Mouse (Mus musculus): Measurements from ENCODE around the gene Jdp2. TPM values are rescaled to one million over a fixed set of nuclear protein-coding genes. Genes with fewer than 3 reads are reported as not detected.

Gene Jdp2
- polyA plus RNA-seq, 1 experiment from 2014 or later: 0.17 TPM

DNA sequence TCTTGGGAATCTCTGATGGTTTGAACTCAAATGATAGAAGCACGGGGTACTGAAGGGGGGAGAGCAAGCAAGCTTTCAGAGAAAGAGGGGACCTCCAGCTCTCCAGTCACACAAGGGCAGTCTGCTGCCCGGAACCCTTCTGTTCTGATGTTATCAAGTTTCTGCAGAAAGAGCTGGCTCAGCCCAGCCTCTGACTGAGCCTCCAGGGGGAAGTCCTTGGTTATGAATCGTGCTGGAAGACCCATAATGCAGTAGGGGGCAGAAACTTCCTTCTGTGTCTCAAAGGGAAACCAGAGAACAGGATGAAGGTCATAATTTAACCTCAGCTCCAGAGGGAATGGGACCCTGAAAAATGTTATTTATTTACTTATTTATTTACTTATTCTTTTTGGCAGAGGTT lies 71.3 kb downstream of the Jdp2 start:
- no peak for ATAC-seq

DNA sequence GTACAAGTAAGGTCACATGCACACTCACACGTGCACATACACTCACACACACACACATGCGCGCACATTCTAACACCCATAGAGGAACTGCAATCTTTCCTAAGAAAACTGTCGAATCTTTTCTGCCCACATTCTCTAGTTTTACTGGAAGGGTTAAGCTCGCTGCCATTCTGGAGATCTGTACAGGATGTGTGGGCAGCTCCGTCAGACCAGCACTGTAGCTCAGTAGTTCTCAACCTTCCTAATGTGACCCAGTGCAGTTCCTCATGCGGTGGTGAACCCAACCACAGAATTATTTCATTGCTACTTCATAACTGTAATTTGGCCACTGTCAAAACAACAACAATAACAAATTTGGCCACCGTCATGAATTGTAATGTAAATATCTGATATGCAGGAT lies 75.1 kb downstream of the Jdp2 start:
- no peaks in the 10 kb centered on the region for H3K36me3 ChIP-seq
- no peak for ATAC-seq
- H3K4me2 ChIP-seq: no peak overlapping the region
- no peaks in the 10 kb centered on the region for H3K27me3 ChIP-seq (replicated peaks)
- H3K9ac ChIP-seq: no peak overlapping the region
- no peak overlapping the region for H3K27ac ChIP-seq
- 59% methylated on average over 8 of the region's 8 CpGs for WGBS (ENCODE audit: insufficient replicate concordance)
- H3K4me1 ChIP-seq: no peaks in the 10 kb centered on the region
- H3K9me3 ChIP-seq (replicated peaks): no peaks in the 10 kb centered on the region
- H3K4me3 ChIP-seq: no peak overlapping the region

More for the DNA sequence above, 71.3 kb downstream of the Jdp2 start:
- Histone ChIP-seq H3K9me3 (replicated peaks) (no peaks in the 10 kb centered on the region), H3K9ac (no peak overlapping the region), H3K27me3 (replicated peaks) (no peaks in the 10 kb centered on the region), H3K4me3 (no peak overlapping the region), H3K4me2 (no peak overlapping the region), H3K27ac (no peak overlapping the region), H3K4me1 (peaks cover 9% of the 10 kb centered on the region; the same call in 1 of the 2 replicates), H3K36me3 (no peaks in the 10 kb centered on the region)
- 21% methylated on average over 3 of the region's 3 CpGs for WGBS (ENCODE audit: insufficient replicate concordance)

DNA sequence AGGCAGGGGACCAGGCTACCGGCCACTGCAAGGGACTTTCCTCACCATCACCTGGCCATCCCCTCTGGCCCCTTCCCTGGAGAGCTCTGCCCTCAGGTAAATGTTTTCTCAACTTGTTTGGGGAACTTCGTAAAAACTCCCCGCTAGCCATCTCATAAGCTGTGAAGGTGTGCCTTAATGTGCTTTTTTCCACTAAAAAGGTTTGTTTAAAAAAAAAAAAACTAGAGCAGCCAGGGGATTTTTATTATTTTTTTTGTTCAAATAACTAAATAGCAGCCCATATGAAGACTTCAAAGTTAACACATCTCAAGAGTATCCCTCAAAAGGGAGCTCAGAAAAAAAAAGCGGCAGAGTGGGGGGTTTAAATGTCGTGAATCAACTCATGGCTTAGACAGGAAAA lies 80.3 kb downstream of the Jdp2 start:
- H3K9ac ChIP-seq: no peak overlapping the region
- no peaks in the 10 kb centered on the region for H3K9me3 ChIP-seq (replicated peaks)
- H3K4me2 ChIP-seq: no peak overlapping the region
- H3K4me1 ChIP-seq: no peaks in the 10 kb centered on the region
- H3K4me3 ChIP-seq: no peak overlapping the region
- ATAC-seq: no peak
- 64% methylated on average over 5 of the region's 5 CpGs for WGBS (ENCODE audit: insufficient replicate concordance)
- no peaks in the 10 kb centered on the region for H3K36me3 ChIP-seq
- H3K27me3 ChIP-seq (replicated peaks): no peaks in the 10 kb centered on the region
- no peak overlapping the region for H3K27ac ChIP-seq

DNA sequence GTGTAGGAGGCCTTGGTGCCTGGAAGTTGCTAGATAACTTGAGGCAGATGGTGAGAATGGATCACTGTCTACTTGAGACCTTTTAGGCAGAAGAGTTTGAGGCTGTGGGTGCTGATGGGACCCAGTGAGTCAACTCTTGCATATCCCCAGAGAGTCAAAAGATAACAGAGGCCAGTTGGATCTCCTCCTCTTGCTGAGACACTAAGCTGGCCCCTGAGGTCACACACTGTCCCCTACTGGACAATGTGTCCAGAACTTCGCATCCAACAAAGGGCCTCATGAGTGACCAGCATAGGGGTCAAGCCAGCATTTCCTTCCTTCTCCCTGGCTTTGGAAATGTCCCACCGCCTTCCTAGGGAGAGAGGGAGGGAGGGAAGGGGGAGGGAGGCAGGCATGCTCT lies 81.0 kb downstream of the Jdp2 start:
- H3K27me3 ChIP-seq (replicated peaks): no peaks in the 10 kb centered on the region
- H3K4me3 ChIP-seq: no peak overlapping the region
- no peak overlapping the region for H3K9ac ChIP-seq
- H3K27ac ChIP-seq: no peak overlapping the region
- no peaks in the 10 kb centered on the region for H3K9me3 ChIP-seq (replicated peaks)
- WGBS (ENCODE audit: insufficient replicate concordance): 46% methylated on average over 2 of the region's 2 CpGs
- H3K36me3 ChIP-seq: no peaks in the 10 kb centered on the region
- no peak overlapping the region for H3K4me2 ChIP-seq
- no peak for ATAC-seq
- H3K4me1 ChIP-seq: no peaks in the 10 kb centered on the region

DNA sequence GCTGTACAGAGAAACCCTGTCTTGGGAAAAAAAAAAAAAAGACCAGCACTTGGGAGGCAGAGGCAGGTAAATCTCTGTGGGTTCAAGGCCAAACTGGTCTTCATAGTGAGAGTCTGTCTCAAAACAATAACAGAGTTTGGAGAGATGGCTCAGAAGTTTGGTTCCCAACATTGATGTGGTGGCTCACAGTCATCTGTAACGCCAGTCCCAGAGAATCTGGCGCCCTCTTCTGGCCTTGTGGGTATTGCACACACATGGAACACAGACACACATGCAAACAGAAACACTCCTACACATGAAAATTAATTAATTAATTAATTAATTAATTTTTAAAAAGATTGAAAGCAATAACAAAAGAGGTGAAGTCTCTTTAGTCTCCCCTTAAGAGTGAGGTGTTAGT lies 83.5 kb downstream of the Jdp2 start:
- no peak for ATAC-seq
- no peak overlapping the region for H3K9ac ChIP-seq
- 29% methylated on average over 2 of the region's 2 CpGs for WGBS (ENCODE audit: insufficient replicate concordance)
- H3K4me2 ChIP-seq: no peak overlapping the region
- H3K4me1 ChIP-seq: peaks cover 8% of the 10 kb centered on the region
- H3K27me3 ChIP-seq (replicated peaks): peaks cover 3% of the 10 kb centered on the region; the same call in 1 of the 2 replicates
- no peak overlapping the region for H3K27ac ChIP-seq
- H3K4me3 ChIP-seq: no peak overlapping the region
- H3K36me3 ChIP-seq: no peaks in the 10 kb centered on the region
- no peaks in the 10 kb centered on the region for H3K9me3 ChIP-seq (replicated peaks)

DNA sequence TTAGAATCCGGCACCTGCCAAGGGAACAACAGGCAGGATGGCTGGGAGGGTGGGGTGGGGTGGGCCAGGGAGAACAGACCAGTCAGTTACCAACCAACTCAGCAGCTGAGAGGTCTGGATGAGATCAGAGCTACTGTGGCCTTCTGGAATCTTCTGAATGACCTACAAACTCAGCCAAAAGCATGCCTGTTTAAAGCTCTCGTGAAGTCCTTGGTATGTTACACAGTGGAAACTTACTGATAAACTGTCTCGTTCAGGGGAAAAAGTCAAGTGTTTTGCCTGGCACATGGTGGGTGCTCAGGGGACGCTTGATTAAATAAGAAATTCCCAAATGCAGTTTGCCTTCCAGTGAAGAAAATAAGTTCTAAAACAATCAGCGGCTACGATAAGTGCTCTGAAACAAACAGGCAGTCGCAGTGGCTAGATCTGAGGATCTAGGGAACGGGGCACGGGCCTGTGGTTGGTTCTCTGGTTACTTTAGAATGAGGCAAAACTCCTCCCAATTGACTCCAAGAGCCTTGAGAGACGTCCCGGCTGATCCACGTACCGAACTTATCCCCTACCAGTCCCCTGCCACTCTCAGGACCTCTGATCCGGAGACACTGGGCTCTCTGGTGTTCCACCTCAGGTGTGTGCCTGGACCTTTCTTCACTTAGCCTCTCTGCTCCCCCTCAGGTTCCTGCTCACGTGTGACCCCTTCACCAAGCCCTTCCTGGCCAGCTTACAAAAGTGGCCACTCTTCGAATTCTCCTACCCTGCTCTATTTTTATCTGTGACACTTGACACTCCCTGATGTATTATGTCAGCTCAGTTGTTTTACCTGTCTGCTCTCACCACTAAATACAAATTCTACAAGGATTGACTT lies 85.8 kb downstream of the Jdp2 start:
- Histone ChIP-seq H3K4me3 (no peak overlapping the region), H3K9me3 (replicated peaks) (no peaks in the 10 kb centered on the region), H3K27ac (no peak overlapping the region), H3K36me3 (no peaks in the 10 kb centered on the region), H3K4me2 (no peak overlapping the region), H3K27me3 (replicated peaks) (peaks cover 3% of the 10 kb centered on the region; the same call in 1 of the 2 replicates), H3K4me1 (peaks cover 8% of the 10 kb centered on the region), H3K9ac (no peak overlapping the region)
- WGBS (ENCODE audit: insufficient replicate concordance): 72% methylated on average over 16 of the region's 16 CpGs
- no peak for ATAC-seq

DNA sequence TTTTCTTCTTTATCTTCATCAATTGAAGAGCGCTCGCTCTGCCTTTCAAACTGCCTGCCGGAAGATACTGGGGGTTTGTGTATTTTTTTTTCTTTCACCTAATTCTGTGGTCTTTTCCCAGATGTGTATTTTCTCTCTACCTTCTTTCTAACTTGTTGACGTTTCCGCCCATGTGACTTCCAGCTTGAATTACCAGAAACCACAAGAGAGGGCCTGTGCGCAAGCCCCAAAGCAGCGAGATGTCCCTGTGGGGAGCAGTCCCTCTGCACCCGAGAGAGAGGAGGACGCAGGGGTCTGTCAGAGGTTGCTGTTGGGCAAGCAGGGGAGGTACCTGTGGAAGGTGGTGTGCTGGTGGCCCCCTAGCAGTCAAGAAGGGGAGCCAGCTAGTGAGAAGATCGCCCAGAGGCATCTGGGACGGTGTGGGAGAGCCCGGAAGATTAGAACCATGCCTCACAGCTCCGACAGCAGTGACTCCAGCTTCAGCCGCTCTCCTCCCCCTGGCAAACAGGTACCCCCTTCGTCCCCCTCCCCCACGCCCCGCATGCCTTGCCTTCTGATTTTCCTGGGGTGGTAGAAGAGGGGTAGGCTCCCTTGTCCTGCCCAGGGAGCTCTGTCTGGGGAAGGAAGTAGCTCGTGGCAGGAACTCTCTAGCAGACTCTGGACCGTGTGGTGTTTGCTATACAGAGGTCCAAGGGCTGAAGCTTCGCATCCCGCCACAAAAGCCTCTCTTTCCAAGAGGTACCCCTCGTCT lies 87.8 kb downstream of the Jdp2 start, which contains the start of gene Batf:
TSS of gene Batf (plus strand) at position 204 of the 751 bp plus-strand sequence.
- no peak for ATAC-seq
- 9% methylated on average over 22 of the region's 22 CpGs for WGBS (ENCODE audit: insufficient replicate concordance)
- no peaks in the 10 kb centered on the region for H3K9me3 ChIP-seq (replicated peaks)
- H3K27ac ChIP-seq: no peak within 1 kb of the TSS
- H3K4me1 ChIP-seq: peaks cover 8% of the 10 kb centered on the region
- H3K9ac ChIP-seq: peak within 1 kb of the TSS; percentile 36; the same call in 1 of the 2 replicates
- peaks cover 3% of the 10 kb centered on the region; the same call in 1 of the 2 replicates for H3K27me3 ChIP-seq (replicated peaks)
- H3K36me3 ChIP-seq: no peaks in the 10 kb centered on the region
- peak within 1 kb of the TSS; percentile 45 for H3K4me3 ChIP-seq
- peak within 1 kb of the TSS; percentile 59 for H3K4me2 ChIP-seq

DNA sequence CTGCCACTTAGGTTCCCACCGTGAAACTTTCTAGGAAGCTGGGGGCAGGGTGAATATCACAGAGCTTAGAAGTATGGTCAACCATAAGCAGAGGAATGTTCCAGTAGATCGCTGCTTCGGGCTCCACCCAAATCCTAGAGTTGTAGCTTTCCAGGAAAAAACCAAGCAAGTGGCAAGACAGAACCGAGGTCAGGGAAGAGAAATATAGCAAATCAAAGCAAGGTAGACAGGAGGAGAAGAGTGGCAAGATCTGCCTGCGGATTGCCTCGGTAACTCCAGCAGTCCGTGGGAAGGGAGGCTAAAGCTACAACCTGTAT lies 88.3 kb downstream of the Jdp2 start:
- H3K36me3 ChIP-seq: no peaks in the 10 kb centered on the region
- H3K4me2 ChIP-seq: peak overlapping the region; percentile 59
- 32% methylated on average over 7 of the region's 7 CpGs for WGBS (ENCODE audit: insufficient replicate concordance)
- H3K4me1 ChIP-seq: peaks cover 8% of the 10 kb centered on the region
- no peak overlapping the region for H3K27ac ChIP-seq
- H3K9me3 ChIP-seq (replicated peaks): no peaks in the 10 kb centered on the region
- no peak for ATAC-seq
- H3K9ac ChIP-seq: 0 out of 2 replicates have a peak overlapping the region, but pooled peaks have one; percentile 36
- H3K4me3 ChIP-seq: peak overlapping the region; percentile 45
- H3K27me3 ChIP-seq (replicated peaks): peaks cover 3% of the 10 kb centered on the region; the same call in 1 of the 2 replicates

DNA sequence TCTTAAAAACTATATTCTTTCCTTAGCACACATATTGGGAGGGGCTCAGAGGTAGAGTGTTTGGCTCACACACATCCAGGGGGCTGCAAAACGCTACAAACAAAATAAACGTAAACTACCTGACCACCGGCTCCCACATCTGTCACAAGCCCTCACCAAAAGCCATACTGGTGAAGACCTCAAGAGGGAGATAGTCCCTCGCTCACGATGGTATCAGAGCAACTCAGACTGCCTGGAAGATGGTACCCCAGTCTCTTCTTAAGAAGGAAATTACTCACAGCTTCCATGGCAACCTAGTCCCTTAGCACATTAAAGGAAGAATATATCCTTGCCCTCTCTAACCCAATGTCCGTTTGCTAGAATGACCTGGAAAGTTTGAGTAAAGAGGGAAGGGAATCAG lies 89.0 kb downstream of the Jdp2 start:
- Histone ChIP-seq H3K4me2 (no peak overlapping the region), H3K4me1 (peaks cover 8% of the 10 kb centered on the region), H3K9ac (no peak overlapping the region), H3K36me3 (no peaks in the 10 kb centered on the region), H3K27me3 (replicated peaks) (peaks cover 3% of the 10 kb centered on the region; the same call in 1 of the 2 replicates), H3K9me3 (replicated peaks) (no peaks in the 10 kb centered on the region), H3K4me3 (no peak overlapping the region), H3K27ac (no peak overlapping the region)
- 34% methylated on average over 6 of the region's 6 CpGs for WGBS (ENCODE audit: insufficient replicate concordance)
- no peak for ATAC-seq

Other genes starting within 250 kb of the Jdp2 start
- 194 and 195 TPM in 2 replicates for gene Tmed10, start 224.2 kb upstream of the Jdp2 start, polyA plus RNA-seq (2016; fragmentation: Nextera tagmentation; extraction: Ambion mirVana)
- 1.4 and 1.5 TPM in 2 replicates for gene Fos, start 125.1 kb upstream of the Jdp2 start, polyA plus RNA-seq (2016; fragmentation: Nextera tagmentation; extraction: Ambion mirVana)
- 4.6 and 5.2 TPM in 2 replicates for gene Batf, start 87.6 kb downstream of the Jdp2 start, polyA plus RNA-seq (2016; fragmentation: Nextera tagmentation; extraction: Ambion mirVana)
- gene Flvcr2, start 147.5 kb downstream of the Jdp2 start, polyA plus RNA-seq (2016; fragmentation: Nextera tagmentation; extraction: Ambion mirVana): 3.7 and 4.3 TPM in 2 replicates
- 99.3 and 101 TPM in 2 replicates for gene Erg28, start 225.5 kb downstream of the Jdp2 start, polyA plus RNA-seq (2016; fragmentation: Nextera tagmentation; extraction: Ambion mirVana)
- 9.8 and 10.4 TPM in 2 replicates for gene Ttll5, start 225.6 kb downstream of the Jdp2 start, polyA plus RNA-seq (2016; fragmentation: Nextera tagmentation; extraction: Ambion mirVana)

Data from liver, embryonic 12.5 days (tissue).